Mouse (Mus musculus): ENCODE measurements around the gene Pdcd2.
"Not testable (repeated sequence)": the region's sequence is repeated elsewhere in the genome, so short reads cannot be mapped to it uniquely, and the experiment has no call there.

Gene Pdcd2

DNA sequence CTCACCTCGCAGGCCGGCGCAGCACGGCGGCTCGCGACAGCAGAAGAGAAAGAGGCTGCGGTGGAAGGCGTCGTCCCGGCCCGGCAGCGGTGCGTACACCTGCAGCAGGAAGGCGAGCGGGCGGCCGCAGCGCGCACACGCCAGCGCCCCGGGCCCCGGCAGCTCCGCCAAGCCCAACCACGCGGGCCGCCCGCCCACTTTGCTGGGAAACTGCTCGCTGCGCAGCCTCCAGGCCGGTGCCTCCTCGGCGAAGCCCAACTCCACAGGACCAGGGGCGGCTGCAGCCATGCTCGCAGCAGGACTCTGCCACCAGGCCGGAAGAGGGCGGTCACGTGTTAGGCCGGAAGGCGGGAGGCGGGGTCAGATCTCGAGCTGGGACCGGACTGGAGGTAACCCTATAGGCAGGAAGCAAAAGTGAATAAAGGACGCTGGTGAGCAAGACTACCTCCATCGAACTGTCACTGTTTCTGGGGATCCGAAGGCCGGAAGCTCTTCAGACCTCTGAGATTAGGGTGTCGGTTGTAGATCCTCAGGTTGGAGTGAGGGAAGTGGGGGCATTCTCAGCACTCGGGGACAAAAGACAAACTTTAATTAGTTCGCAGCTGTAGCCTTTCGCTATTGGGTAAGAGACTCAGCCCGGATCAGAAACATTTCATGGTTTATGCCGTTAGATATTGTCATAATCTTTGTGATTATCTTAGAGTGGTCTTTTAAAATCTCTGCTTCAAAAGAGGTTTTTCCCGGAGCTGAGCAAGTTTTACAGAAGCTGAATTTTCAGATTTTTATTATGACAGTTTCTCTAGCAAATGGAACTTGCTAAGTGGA lies at the start of gene Pdcd2:
Pdcd2 (minus strand) TSS at position 316 of the 825 bp plus-strand sequence.
- DNase-seq (ENCODE audit: low read depth, low spot score), result peak; percentile 97

DNA sequence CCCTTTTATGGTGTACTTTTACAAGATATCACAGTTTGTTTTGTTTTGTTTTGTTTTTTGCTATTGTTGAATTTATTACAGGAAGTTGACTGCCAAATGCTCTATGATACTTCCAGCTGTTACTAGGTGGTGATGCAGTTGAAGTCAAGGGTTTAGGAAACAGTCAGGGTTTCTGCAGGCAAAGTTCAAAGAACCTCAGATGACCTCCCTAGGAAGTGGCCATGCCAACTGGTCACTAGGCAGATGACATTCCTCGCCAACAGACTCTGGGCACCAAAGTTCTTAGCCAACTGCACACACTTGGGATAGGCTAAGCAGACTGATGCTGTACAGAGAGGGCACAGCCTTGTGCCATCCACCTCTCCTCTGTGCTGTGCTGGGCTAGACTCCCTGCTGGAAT lies 48.0 kb upstream of the Pdcd2 start:
- DNase-seq (ENCODE audit: low read depth, low spot score), result no peak

DNA sequence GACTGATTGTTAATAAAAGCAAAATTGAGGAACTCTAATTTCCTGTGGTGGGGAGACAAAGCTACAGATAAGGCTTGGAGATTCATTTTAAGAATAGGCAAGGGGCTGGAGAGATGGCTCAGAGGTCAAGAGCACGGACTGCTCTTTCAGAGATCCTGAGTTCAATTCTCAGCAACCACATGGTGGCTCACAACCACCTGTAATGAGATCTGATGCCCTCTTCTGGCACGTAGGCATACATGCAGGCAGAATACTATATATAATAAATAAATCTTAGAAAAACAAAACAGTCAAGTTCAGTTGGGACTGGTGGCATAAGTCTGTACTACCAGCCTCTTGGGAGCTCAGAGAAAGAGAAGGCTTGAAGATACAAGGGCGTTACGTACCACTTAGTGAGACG lies 39.8 kb upstream of the Pdcd2 start:
- DNase-seq (ENCODE audit: low read depth, low spot score), result peak; percentile 28

DNA sequence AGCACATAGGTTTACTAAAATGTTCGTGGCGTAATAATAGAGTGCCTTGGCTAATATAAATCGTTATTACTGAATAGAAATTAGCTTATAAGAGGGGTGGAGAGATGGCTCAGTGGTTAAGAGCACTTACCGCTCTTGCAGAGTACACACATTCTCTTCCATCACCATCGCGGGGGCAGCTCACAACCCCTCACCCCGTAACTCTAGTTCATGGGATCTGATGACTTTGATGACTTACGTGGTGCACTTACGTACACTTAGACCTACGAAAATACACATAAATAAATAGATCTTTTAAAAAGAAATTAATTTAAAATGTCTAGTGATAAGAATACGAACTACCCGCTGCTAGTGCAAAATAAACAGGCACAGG lies 37.8 kb upstream of the Pdcd2 start:
- DNase-seq (ENCODE audit: low read depth, low spot score), result no peak

DNA sequence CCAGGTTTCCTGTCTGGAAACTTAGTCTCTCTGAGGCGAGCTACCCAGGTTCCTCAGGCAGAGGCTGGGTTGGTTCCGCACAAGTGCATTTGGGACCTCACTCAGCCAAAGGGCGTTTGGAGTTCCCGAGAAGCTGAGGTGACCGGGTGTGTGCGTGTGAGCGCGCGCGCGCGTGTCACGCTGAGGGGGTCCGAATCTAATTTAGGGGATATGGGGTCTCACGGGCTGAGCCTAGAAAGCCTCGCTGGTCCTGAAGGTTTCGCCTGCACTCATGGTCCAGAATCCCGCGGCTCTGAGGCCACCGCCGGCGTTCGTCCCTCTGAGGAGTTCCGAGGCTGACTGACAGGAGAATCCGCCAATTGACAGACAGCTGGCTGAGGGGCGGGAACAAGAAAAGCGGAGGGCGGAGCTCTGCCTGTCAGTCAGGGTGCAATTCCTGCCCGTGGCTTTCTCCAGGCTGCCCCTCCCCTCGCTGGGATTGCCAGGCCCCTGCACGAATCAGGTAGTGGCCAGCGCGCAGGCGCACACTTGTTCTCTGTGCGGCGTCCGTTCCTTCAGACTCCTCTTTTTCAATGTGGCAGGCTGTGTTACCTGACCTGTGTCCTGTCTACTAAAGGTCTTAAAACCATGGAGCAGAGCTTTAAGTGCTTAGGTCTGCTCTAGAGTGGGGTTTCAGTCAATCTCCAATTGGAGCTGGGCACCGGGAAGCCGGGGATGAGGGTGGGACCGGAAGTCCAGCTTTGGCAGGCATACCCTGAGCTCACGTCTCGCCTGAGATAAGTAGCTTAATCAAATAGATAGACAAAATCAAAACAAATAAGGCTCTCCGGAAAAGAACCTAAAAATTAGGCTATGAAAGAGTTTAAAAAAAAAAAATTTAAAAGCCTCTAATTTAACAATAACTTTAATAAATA lies 37.2 kb upstream of the Pdcd2 start, which contains the start of gene Prdm9:
Prdm9 (minus strand) TSS at position 341 of the 914 bp plus-strand sequence.
- peak; percentile 98 for DNase-seq (ENCODE audit: low read depth, low spot score)

DNA sequence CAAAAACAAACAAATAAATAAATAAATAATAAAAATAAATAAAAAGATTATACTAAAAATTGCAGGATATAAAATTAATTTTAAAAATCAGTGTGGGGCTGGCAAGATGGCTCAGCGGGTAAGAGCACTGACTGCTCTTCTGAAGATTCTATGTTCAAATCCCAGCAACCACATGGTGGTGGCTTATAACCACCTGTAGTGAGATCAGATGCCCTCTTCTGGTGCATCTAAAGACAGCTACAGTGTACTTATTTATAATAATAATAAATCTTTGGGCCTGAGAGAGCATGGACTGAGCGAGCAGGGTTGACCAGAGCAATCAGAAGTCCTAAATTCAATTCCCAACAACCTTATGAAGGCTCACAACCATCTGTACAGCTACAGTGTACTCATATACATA lies 32.8 kb upstream of the Pdcd2 start:
- DNase-seq (ENCODE audit: low read depth, low spot score), result peak; percentile 41

DNA sequence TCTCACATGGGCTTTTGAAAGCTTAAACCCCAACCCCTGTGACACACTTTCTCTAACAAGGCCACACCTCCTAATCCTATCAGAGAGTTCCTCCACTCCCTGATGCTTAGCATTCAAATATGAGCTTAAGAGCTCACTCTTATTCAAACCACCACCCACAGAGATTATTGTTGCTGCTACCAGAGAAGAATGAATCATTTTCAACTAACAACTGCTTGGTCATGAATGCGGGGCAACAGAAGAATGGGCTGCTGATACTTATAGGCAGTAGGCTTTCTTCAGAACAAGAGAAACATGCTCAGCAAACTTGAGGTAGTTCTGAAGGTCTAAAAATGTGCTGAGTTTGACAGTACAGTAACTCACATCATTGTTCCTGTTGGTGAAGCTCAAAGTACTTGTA lies 22.6 kb upstream of the Pdcd2 start:
- DNase-seq (ENCODE audit: low read depth, low spot score), result no peak

DNA sequence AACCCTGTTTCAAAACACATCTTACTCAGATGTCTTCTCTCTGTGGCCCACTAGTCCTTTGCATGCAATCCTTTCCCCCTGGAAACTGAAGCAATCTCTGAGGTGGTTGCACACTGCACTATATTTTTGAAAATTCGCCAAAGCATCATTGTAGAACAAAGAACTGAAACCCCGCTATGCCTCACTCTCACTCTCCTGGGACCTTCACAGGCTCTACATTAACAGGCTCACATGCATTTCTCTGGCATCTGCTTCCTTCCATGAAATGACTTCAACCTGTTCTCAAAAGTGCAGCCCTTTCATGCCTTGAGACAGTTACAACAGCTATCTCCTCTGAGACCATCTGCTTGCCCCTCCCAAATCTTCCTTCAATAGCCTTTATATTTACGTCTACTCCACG lies 19.3 kb upstream of the Pdcd2 start:
- DNase-seq (ENCODE audit: low read depth, low spot score), result peak; percentile 56

DNA sequence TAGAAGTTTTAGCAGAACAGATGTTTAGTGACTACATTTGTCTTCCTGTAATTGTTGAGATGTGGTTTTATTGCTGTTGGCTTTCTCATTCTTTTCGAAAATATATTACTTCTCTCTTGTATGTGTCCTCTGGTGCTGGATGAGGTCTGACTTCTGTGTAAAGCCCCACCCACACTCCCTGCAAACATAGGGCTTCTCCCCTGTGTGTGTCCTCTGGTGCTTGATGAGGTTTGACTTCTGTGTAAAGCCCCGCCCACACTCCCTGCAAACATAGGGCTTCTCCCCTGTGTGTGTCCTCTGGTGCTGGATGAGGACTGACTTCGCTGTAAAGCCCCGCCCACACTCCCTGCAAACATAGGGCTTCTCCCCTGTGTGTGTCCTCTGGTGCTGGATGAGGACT lies 16.8 kb upstream of the Pdcd2 start:
- DNase-seq (ENCODE audit: low read depth, low spot score), result not testable (repeated sequence)

DNA sequence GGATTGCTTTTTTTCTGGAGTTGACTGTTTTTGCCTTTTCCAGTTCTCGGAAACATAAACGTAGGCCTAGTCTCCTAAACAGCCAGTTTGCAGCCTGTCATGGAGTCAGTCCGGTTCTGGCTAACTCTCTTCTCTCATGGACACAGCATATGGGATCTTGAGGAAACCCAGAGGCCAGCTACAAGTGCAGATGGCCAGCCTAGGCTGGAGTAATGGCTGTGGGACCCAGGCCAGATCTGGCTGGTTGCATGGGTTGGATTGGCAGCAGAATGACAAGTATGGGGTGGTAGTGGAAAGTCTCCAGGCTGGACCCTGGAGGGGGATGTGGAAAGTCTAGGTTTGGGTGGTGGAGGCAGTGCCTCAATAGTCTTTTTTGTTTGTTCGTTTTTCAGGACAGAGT lies 13.2 kb upstream of the Pdcd2 start:
- DNase-seq (ENCODE audit: low read depth, low spot score), result no peak

DNA sequence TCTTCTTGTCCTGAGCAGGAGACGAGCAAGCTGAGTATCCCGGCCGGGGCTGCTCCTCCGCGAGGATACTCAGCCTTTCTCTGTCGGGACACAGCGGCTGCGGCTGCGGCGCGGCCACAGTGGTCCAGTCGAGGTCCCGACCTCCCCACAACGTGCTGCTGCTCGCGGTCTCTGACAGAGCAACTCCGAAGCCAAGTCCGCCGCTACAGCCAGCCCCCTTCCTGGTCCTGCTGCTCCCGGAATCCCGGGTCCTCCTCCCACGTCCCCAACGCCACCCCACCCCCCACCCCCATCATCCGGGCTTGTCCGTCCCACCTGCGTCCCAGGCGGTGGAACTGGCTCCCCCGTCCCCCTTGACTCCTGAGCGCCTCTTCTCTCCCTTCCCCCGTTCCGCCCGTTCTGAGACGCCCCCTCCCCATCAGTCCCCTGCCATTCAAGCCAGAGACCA lies 9.4 kb upstream of the Pdcd2 start:
- DNase-seq (ENCODE audit: low read depth, low spot score), result no peak

DNA sequence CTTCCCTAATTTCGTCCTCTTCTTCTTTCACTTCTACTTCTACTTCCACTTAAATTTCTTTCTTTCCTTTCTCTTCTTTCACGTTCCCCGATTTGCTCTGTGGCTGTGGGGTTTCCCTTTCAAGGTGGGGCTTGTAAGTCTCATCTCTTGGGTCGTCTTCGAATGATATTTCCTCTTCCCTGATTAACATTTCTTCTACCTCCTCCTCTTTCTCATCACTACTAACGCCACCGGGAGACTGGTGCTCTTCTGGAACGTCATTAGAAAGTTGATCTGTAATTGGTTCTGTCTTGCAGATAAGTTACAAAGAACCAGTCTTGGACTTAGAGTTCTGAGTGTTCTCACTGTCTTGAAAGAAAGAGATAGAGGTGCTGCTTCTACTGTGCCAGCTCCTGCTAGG lies 8.8 kb upstream of the Pdcd2 start:
- no peak for DNase-seq (ENCODE audit: low read depth, low spot score)

DNA sequence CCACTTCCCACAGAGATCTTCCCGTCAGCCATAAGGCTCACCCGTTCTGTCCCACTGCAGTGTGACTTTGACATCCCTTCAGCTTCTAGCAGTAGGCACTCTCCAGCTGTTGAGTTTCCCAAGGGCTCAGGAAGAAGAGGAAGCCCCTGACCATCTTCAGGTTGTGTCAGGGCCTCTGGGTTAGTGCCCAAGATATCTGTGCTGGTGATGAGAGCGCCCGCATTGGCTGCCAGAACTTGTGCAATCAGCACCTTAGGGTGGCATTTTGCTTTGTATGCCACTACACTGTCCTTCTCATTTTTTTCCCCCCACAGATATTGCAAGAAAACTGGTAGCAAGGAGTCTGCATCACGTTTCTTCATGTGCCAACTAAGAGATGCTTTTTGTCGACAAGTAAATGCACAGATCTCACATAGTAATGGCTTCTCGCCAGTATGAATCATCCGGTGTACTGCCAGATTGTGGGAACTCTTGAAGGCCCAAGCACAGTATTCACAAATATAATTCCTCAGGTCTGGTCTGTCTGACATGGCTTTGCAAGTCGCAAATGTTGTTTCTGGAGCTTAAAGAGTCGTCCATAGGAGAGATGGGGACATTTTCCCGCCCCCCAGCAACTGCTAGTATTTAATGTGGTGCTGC lies 8.2 kb upstream of the Pdcd2 start:
- no peak for DNase-seq (ENCODE audit: low read depth, low spot score)

DNA sequence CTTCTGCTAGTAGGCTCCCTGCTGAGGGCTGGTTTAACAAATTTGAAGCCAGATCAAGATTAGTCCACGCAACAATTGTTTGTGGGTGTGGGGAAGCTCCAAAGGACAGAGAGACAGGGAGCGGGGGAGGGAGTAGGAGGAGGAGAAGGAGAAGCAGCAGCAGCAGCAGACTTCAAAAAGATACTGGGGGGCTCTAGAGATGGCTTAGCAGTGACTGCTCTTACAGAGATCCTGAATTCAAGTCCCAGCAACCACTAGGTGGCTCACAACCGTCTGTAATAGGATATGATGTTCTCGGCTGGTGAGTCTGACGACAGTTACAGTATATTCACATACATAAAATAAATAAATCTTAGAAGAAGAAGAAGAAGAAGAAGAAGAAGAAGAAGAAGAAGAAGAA lies 3.0 kb upstream of the Pdcd2 start:
- DNase-seq (ENCODE audit: low read depth, low spot score), result peak; percentile 68

DNA sequence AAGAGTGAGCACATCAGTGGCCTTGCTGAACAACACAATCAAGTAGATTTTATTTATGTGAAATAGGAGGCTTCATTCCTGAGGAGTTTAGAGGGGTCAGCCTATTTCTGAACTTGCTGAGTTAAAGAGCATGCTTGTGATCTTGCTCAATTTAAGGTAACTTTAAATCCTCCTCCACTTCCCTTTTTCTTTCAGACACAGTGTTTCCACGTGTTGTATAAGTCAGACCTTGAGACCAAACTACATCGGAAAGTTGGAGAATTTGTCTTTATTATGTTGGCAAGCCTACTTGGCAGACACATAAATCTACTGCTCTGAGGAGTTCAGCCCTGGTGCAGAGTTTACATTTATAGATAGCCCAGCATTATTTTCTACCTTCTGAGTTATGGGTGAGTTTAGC lies 1.8 kb upstream of the Pdcd2 start:
- no peak for DNase-seq (ENCODE audit: low read depth, low spot score)

DNA sequence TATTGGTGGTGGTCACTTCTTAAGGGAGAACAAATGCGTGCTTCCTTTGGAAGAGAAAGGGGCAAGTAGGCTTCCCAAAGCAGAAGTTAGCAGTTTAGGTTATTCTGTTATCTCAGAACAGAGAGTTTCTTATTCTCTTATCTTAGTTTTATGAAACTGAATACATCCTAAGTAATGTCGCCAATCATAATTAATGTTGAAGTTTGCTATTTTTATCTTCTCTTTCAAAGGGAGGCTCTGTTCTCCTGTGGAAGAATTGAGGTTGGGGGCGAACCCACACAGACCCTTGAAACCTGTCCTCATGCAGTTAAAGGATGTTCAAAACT lies 673 bp upstream of the Pdcd2 start:
- DNase-seq (ENCODE audit: low read depth, low spot score), result no peak

DNA sequence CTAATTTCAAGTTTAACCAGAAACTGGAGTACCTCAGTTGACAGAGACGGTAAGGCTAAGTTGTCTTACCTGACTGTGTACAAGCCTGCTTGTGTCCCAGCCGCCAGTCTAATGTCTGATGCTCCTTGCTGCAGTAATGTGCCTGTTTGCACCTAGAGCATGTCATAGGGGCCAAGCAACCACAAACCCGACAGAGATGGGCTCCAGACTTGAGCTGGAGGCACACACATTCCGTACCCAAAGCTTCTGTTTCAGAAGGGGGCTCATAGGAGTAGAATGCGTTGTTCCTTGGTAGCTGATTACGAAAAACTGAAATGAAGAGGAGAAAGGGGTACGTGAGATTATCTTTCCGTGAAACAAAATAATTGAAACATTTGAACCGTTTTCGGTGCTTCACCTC lies 797 bp downstream of the Pdcd2 start:
- DNase-seq (ENCODE audit: low read depth, low spot score), result peak; percentile 45

DNA sequence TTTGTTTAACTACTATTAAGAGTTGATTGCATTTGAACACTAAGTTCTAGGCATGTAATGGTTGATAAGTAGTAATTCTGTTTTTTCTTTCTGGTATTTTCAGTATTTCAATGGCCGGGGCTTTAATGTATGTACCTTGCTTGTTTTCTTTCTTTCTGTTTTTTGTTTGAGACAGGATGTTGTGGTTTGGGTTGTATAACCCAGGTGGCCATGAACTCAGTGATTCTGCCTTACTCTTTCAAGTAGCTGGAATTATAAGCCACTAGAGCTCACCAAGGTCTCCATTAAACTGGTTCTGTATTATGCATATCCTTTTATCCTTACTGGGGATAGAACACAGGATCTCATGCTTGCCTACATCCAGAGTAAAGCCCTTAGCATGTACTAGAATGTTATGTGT lies 8.3 kb downstream of the Pdcd2 start:
- no peak for DNase-seq (ENCODE audit: low read depth, low spot score)

DNA sequence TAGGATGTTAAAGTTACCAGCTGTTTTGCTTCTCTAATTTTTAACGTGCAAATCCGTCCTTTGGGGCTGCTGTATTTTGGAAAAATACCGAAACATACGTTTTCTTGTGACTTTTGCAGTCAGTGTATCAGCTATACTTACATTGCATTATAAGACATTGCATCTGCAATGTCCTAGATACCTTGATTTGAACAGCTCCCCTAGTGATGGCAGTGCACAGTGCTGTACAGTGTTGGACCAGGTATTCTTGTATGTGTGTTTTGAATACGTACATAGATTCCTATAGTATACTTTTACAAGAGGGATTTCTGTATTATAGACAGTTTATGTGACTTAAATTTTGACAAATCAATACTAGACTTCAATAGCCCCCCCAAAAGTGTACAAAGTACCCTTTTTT lies 8.9 kb downstream of the Pdcd2 start:
- no peak for DNase-seq (ENCODE audit: low read depth, low spot score)

DNA sequence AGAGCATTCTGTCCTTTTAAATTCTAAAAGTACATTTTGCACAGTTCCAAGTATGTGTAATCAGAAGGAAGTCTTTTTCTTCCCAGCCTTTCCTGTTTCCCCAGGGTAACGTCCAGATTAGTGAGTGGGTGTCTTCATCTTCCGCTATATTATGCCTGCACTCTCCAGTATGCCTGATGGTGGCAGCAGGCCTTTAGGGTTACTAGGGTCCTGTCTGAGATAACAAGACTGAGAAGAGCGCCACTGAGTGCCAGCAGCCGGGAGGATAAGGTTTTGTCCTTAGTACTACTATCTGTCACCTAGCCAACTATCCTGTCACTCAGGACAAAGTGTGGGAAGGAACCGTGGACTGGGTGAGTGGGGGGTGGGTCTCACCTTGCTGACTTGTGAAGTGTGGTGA lies 9.3 kb downstream of the Pdcd2 start:
- no peak for DNase-seq (ENCODE audit: low read depth, low spot score)

DNA sequence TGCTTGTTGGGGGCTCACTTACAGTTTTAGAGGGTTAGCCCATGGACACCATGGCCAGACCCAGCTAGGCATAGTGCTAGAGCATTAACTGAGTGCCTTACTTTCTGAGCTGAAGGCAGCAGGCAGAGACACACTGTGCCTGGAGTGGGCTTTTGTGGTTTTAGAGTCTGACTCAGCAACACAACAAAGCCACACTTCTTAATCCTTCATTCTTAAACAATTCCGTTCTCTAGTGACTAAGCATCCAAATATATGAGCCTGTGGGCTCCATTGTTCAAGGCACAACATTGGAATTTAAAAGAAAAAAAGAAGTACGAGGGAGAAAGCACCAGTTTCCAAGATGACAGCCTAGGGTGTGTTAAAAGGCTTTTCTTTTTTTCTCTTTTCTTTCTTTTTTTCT lies 16.4 kb downstream of the Pdcd2 start:
- no peak for DNase-seq (ENCODE audit: low read depth, low spot score)

DNA sequence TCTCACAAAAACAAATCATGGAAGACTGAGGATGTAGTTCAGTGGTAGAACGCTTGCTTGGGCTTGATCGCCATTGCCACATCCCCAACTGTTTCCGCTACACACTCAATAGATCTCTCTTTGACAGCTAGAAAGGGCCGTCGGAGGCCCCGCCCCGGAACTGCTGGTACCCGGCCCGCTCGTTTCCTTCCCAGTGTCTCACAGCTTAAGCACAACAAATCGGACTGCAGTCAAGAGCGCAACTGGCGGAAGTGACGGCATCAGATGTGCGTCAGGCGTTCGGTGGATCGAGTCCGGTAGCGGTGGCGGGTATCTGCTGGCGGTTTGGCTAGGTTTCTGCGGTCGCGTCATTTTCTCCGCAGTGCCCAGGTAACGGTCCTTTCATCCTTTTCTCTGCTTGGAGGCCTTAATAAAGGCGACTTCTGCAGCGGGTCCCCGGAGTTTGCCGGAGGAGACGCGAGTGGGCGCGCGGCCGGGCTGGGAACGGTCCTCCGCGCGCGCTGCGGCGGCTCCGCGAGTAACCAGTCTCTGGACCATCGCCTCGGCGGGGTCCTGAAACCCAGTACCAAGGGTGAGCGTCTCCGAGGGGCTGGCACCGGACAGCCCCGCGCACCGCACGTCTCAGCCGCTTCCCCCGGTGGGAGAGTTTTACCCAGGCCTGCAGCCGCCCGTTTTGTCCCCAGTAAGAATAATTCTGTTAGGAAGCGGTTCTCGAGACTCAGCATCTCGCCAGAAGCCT lies 27.3 kb downstream of the Pdcd2 start, which contains the start of the genes Psmb1 and Tbp:
Psmb1 (minus strand) TSS at position 96 of the 739 bp plus-strand sequence.
Tbp (plus strand) TSS at position 233 of the 739 bp plus-strand sequence.
- peak; percentile 98 for DNase-seq (ENCODE audit: low read depth, low spot score)
